Mouse (Mus musculus) gastrocnemius, adult 18-20 months (tissue): ENCODE data around the gene Efemp1. TPM values are rescaled to one million over a fixed set of nuclear protein-coding genes. Genes with fewer than 3 reads are reported as not detected.

Experiments
- DNase-seq: peaks from one replicate; pipeline ENCODE4 v3.0.0; 2021; ENCODE audit warnings: low spot score
- total RNA-seq, 2 experiments: library from RNA; stranded (reverse); gene quantifications; 2 replicates each; pipeline ENCODE4 v1.2.3; 2021

Efemp1 gene
- total RNA-seq, 2 experiments from 2014 or later = 6.6 to 15.0 TPM

- no peak for DNase-seq
These were observed 59.6 kb downstream of the Efemp1 start for GRCm38 (mm10) chr11:28912469-28913138.

- DNase-seq = no peak
These were observed 81.4 kb downstream of the Efemp1 start for GRCm38 (mm10) chr11:28934449-28934848.

GRCm38 (mm10) chr11:28939651-28940050, 86.6 kb downstream of the Efemp1 start:
- no peak for DNase-seq

- DNase-seq = peak; percentile 34
These were observed 98.7 kb downstream of the Efemp1 start for GRCm38 (mm10) chr11:28951586-28952210.

GRCm38 (mm10) chr11:28954673-28955304, 101.8 kb downstream of the Efemp1 start:
- DNase-seq = peak; percentile 17

GRCm38 (mm10) chr11:28955305-28955701, 102.3 kb downstream of the Efemp1 start:
- DNase-seq = no peak

- DNase-seq = no peak
These were observed 108.4 kb downstream of the Efemp1 start for GRCm38 (mm10) chr11:28961381-28961780.
